Mouse (Mus musculus): ENCODE data around the gene Tbcc.

Gene Tbcc

DNA sequence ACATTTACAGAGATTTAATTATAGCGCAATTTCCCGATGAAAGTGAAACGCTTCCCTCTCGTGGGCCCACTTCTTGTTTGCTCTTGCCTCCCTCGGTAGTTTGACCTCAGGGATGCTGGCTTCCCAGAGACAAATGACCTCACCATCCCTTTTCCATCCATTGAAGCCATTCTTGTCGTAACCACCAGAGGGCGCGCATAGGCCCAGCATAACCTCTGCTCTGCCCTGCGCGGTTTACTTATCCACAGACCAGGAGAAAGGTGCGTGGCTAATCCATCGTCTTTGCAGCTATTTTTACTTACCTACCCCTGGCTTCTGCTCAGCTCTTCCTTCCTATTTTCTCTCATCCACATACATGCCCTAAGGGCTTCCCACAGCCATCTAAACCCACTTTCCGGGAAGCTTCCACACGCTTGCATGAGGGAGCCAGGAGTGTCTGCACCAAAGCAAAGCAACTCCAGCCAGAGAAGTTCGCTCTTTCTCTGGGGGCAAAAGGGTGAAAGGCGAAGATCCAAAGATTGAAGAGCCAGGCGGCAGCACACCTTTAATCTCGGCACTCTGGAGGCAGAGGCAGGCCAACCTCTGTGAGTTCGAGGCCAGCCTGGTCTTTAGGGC, 13.5 kb downstream of the Tbcc start:
- peak; percentile 57 to 72 for DNase-seq (ENCODE audit: low spot score in 2 of 2)

DNA sequence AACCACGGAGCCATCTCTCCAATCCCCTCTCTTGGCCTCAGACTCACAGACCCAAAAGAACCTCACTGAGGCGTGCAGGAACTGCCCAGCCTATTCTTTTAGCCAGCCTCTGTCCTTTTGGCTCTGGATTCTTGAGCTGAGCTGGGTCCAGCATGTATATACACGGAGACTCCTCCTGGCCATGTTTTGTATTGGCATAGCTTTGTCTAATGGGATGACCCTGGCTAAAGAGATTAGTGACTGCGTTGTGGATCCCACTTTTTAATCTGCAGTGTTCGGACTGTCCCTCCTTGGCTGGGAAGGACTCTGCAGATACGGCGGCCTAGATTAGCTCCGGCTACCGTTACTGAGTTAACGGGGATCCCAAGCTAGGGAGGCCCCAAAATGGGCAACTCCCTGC, 19.7 kb downstream of the Tbcc start, which contains the start of gene Prph2:
Gene Prph2 (plus strand): TSS at position 274 of the 400 bp plus-strand sequence.
- no peak for DNase-seq (ENCODE audit: low spot score in 2 of 2)

DNA sequence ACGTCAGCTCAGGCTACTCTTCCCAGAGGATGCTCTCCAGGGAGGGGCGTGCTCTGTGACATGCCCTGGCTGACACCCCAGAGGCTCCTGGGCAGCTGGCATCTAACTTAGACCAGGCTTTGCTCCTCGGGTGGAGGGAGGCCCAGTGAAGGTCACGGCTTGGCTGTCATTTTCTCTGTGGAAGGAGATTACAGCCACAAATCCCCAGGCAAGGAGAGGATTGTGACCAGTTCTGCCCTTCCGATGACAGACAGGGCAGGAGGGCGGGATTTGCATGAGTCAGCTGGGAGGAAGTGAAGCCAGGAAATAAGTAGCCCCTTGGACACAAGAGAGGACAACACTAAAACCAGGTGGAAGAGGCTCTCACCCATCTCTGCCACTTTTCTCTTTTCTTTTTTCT, 21.8 kb downstream of the Tbcc start:
- DNase-seq (ENCODE audit: low spot score in 2 of 2) = no peak

DNA sequence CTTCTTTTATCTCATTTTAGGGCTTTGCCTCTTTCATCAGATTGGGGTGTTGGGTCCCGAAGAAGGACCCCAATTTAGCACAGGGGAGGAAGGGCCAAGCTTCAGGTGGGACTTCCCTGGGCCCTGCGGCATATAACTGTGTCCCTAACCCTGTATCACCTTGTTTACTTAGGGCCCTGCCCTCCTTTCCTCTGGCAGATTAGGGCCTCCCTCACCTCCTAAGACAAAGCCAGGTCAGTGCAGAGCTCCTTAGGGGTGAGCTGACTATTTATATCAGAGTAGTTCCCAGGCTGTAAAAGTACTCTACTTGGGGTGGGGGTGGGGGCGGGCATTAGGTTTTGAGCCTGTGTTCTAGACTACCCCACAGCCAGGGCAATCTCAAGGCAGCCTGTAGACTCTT, 24.6 kb downstream of the Tbcc start:
- no peak for DNase-seq (ENCODE audit: low spot score in 2 of 2)

DNA sequence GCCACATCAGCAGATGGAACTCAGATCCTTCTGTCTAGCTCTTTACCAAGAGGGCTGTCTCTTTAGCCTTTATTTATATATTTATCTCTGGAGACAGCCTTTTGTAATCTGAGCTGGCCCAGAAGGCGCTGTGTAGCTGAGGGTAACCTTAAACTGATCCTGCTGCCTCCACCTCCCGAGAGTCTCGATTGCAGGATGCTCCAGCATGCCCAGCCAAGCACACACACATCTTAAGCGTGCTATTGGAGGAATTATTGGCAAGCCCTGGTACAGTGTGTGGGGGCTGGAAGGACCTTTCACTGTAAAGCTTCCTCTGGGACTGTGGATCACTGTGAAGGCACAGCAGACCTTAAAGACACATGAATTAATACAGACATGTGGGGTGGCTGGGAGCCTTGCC, 28.5 kb downstream of the Tbcc start:
- DNase-seq (ENCODE audit: low spot score in 2 of 2) = no peak

DNA sequence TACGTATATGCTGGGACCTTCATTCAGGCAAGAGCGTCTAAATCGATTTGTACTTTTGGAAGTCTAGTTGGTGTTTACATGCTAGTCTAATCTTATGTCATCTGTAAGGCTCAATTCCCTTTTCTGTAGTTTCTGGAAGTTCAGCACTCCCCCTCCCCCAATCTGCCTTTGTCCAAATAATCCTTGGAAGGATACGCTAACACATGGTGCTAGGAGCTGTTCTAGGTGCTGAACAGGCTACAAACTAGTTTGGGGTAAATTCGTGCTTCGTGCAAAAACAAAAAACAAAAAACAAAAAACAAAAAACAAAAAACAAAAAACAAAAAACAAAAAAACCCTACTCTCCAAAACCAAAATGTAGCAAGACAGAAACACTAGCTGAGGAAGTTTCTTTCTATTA, 30.4 kb downstream of the Tbcc start:
- DNase-seq (ENCODE audit: low spot score in 2 of 2) = no peak

DNA sequence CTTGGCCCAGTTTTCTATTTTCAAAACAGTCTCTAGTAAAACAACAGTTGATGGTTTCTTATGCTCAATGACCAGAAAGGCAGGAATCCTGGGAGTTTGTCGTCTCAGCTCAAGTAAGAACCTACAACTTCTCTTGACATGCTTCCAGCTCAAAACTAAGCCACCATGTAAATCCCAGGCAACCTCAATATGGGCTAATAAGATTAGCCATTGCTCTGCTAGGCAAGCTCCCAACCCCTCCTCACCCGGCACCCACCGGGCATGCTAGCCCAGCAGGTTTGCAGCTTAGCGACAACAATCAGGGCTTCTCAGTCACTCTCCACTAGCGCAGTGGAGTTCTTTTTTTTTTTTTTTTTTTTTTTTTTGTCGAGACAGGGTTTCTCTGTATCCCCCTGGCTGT, 35.7 kb downstream of the Tbcc start:
- DNase-seq (ENCODE audit: low spot score in 2 of 2) = no peak

DNA sequence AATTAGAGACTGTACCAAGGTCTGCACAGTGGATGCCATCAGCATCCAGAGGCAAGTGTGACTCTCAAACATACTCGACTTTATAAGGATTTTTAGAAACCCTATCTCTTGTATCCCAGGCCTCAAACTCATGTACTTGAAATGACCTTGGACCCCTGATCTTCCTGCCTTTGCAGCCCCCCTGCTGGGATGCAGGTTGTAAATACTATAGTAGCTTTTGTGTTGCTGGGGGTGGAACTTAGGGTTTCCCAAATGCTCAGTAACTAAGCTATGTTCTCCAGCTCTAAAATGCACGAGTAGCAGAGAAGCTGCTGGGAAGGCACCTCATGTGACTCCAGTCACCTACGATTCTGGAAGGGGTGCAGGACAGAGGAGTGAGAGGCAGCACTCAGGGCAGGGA, 36.5 kb downstream of the Tbcc start:
- no peak for DNase-seq (ENCODE audit: low spot score in 2 of 2)

DNA sequence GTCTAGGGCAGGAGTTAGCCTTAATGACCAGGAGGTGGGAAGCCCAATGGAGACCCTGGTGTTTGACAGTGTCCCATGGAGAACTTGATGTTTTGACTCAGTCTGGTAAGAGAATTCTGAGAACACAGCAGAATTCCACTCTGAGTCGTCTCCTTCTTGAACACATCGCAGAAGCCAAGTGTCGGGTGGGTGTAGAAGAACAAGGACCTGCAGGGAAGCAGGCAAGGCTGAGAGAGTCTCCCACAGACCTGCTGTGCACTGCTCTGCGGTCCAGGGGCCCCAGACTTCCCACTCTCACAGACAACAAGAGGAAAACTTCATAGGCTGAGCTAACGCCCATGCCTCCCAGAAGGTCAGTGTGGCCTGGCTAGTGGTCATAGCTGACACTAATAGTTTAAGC, 37.3 kb downstream of the Tbcc start:
- no peak for DNase-seq (ENCODE audit: low spot score in 2 of 2)

DNA sequence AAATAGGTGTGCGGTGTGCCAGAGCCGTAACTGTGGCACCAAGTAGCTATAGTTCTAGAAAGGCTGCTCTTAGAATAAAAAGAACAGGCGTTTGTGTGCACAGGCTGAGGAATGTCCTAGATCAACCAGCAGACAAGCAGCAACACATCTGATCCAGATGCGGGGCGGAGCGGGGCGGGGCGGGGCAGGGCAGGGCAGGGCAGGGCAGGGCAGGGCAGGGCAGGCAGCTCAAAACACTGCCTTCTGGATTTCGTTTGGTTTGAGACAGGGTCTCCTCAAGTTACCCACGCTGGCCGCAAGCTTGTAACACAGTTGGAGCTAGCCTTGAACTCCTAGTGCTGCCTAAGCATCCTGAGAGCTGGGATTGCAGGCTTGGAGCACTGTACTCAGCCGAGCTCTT, 38.8 kb downstream of the Tbcc start:
- no peak for DNase-seq (ENCODE audit: low spot score in 2 of 2)

DNA sequence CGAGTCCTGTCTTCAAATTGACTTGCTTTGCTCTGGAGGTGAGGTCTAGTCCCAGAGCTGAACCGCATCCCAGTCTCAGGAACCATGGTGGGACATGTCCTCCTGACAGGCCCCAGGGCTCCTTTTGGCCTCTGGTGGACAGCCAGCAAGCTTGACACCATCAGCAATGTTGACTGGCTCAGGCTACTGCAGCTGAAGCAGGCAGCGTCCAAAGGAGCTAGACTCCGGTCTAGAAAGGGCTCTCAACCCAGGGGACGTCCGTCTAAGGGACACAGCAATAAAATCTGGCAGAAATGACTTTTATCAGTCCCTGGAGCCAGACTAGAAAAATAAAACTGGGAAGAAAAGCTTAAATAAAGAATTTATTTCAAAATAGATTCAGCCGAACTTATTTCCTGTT, 39.4 kb downstream of the Tbcc start:
- no peak for DNase-seq (ENCODE audit: low spot score in 2 of 2)

DNA sequence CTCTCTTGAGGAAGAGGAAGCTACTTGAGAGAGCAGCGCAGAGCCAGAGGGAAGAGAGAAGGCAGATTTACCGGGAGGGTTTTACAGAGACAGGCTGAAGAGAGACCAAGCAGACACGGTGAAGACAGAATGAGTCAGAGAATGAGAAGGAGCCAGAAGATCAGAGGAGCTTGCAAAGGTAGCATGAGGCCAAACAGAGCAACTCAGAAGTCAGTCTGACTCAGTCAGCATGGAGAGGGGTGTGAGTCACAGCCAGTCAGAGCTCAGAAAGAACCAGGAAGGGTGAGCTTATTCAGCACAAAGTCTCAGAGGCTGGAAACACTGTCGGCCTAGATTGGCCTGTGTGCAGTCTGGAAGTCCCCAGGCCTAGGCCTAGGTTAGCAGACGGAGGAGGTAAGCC, 42.5 kb downstream of the Tbcc start:
- no peak for DNase-seq (ENCODE audit: low spot score in 2 of 2)

DNA sequence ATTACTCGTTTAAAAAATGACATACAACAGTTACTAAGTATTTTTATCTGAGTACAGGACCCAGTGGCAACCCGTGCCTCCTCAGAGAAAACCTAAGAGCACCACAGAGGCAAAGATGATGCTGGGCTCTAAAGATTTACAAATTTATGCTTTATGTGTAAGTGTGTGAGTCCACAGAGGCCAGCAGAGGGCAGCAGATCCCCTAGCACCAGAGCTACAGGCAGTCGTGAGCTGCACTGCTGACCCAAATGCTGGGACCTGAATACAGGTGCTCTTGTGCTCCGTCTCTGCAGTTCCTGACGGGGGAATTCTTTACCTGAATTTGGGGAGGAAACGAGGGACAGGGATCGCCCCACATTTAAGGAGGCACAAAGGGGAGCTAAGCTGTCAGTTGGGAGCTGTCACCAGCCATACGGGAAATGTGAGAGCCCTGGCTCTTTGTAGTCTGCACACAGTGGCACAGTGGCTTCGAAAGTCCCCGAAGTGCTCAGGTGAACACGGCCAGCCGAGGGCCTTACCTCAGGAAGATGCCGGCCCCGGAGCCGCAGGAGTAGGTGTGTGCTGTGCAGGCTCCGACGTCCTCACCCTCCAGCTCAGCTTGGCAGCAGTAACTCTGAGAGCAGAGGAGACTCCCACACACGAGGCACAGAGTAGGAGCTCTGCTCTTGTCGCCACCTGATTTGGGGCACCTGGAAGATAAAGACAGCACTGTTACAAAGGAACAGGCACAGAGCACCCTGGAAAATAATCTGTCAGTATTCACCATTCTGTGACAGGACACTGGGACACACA, 43.3 kb downstream of the Tbcc start:
- DNase-seq (ENCODE audit: low spot score in 2 of 2) = peak; percentile 24 to 33

DNA sequence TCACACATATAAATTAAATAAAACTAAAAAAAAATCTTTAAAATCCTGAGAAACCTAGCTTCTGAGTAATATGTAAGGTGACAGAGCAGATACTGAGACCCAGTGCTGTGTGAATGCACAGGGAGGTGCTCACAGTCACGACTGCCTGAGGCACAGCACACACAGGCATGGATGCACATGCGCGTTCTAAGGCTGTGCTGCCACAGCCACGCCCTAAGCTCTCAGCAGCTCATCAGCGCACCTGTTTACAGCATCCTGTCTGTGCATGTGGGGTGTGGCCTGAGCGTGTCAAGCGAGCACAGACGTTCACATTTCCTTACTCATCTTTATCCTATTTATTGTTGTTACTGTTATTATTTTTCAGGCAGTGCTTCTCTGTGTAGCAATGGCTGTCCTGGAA, 50.0 kb downstream of the Tbcc start:
- DNase-seq (ENCODE audit: low spot score in 2 of 2) = no peak
